Mouse (Mus musculus): ENCODE data around the gene Snx33.

DNA sequence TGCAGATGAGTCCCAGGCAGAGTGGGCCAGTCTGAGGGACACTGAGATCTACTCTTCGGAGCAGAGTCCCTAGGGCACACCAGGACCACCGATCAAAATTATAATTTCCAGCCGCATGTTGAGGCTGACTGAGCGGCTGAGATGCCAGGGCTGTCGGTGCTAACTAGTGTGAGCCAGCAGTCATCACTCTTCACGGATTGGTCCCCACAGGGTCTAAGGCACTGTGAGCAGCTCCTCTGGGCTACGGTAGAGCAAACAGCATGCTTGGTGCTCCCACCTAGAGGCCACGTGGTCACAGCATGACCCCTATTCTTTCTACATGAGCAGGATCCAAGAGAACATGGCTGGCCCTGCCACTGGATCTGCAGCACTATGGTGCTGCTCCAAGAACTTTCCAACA, 34.9 kb downstream of the Snx33 start:
- TF ChIP-seq CTCF (IDR thresholded peaks at IDR 0.05; ENCODE audit: low read depth), result no peak
- no peak for TF ChIP-seq EP300 (IDR thresholded peaks at IDR 0.05; ENCODE audit: low read depth)
